9 mouse cellular contexts compared by ENCODE assay signal in genomic region chr2:32574497-32574896, GRCm38 (mm10). TPM values are rescaled to one million over a fixed set of nuclear protein-coding genes. Genes with fewer than 3 reads are reported as not detected.
DNase-seq lines count a peak whose midpoint lies in the region; ATAC-seq and TF ChIP-seq lines count a peak whose summit lies in the region.
"Had no signal": no experiment of that assay in that cellular context is flagged by ENCODE, and none has a peak within 500 bp of the region (broad histone marks: within the 10 kb centered on the region; RNA-seq: fewer than 3 reads in every experiment).

Pip5kl1 (plus strand) TSS chr2:32574797.

- no peak for ATAC-seq in erythroblast, adult 5-6 weeks (replicated peaks; ENCODE audit: low FRiP score, poor library complexity, severe bottlenecking)
- ATAC-seq in neural tube, embryonic 11.5 days (ENCODE audit: insufficient read depth, low FRiP score, low TSS enrichment), result no peak
- ATAC-seq in liver, embryonic 11.5 days (replicated peaks; ENCODE audit: low FRiP score), result no peak
- no peak for ATAC-seq in stomach, postnatal 0 days (ENCODE audit: low FRiP score, low TSS enrichment)

- H3K4me2 ChIP-seq in neural tube, embryonic 11.5 days (ENCODE audit: low read depth), result peak within 1 kb of the TSS; percentile 98
- peak within 1 kb of the TSS; percentile 79 for H3K4me2 ChIP-seq in liver, embryonic 11.5 days
- H3K4me2 ChIP-seq in stomach, postnatal 0 days (replicated peaks; ENCODE audit: low read depth), result peak within 1 kb of the TSS; percentile 59

- peaks cover 30% of the 10 kb centered on the region for H3K27me3 ChIP-seq in erythroblast, embryonic 14.5 days (ENCODE audit: control insufficient read depth)
- H3K27me3 ChIP-seq in neural tube, embryonic 11.5 days (ENCODE audit: control insufficient read depth, insufficient read depth, low read length), result peaks cover 13% of the 10 kb centered on the region; the same call in 1 of the 2 replicates
- peaks cover 32% of the 10 kb centered on the region for H3K27me3 ChIP-seq in liver, embryonic 11.5 days (replicated peaks; ENCODE audit: control insufficient read depth, insufficient read depth, low read length)
- H3K27me3 ChIP-seq in stomach, postnatal 0 days (ENCODE audit: control insufficient read depth, insufficient read depth, low read length), result no peaks in the 10 kb centered on the region

- no peak for TF ChIP-seq CTCF in stomach, postnatal 0 days (IDR thresholded peaks at IDR 0.05; ENCODE audit: low read depth)

- peaks cover 30% of the 10 kb centered on the region for H3K4me1 ChIP-seq in erythroblast, embryonic 14.5 days (ENCODE audit: control insufficient read depth)
- peaks cover 7% of the 10 kb centered on the region for H3K4me1 ChIP-seq in neural tube, embryonic 11.5 days (ENCODE audit: control insufficient read depth, insufficient read depth, low read length)
- H3K4me1 ChIP-seq in liver, embryonic 11.5 days (replicated peaks; ENCODE audit: control insufficient read depth, insufficient read depth, low read length), result peaks cover 14% of the 10 kb centered on the region
- H3K4me1 ChIP-seq in stomach, postnatal 0 days (replicated peaks; ENCODE audit: control insufficient read depth, insufficient read depth), result 0 out of 2 replicates have a peak, but pooled peaks cover 4% of the 10 kb centered on the region

- WGBS in neural tube, embryonic 11.5 days, result 80% methylated on average over 6 of the region's 6 CpGs
- 80% methylated on average over 6 of the region's 6 CpGs for WGBS in liver, embryonic 11.5 days
- 69% methylated on average over 6 of the region's 6 CpGs for WGBS in stomach, postnatal 0 days

- peaks cover 19% of the 10 kb centered on the region for H3K36me3 ChIP-seq in erythroblast, embryonic 14.5 days (ENCODE audit: control insufficient read depth)
- no peaks in the 10 kb centered on the region for H3K36me3 ChIP-seq in neural tube, embryonic 11.5 days (ENCODE audit: control insufficient read depth, insufficient read depth, low read length)
- H3K36me3 ChIP-seq in liver, embryonic 11.5 days (ENCODE audit: control insufficient read depth, insufficient read depth, low read length), result 0 out of 2 replicates have a peak, but pooled peaks cover 4% of the 10 kb centered on the region
- 0 out of 2 replicates have a peak, but pooled peaks cover 5% of the 10 kb centered on the region for H3K36me3 ChIP-seq in stomach, postnatal 0 days (ENCODE audit: control insufficient read depth, insufficient read depth, low read length)

- peak within 1 kb of the TSS; percentile 56 for H3K4me3 ChIP-seq in erythroblast, embryonic 14.5 days (replicated peaks)
- H3K4me3 ChIP-seq in neural tube, embryonic 11.5 days (ENCODE audit: low read depth, low read length), result peak within 1 kb of the TSS; percentile 37
- H3K4me3 ChIP-seq in liver, embryonic 11.5 days (ENCODE audit: low read depth, low read length), result peak within 1 kb of the TSS; percentile 42
- peak within 1 kb of the TSS; percentile 27 for H3K4me3 ChIP-seq in stomach, postnatal 0 days (ENCODE audit: low read depth, low read length)

- no peak for TF ChIP-seq EP300 in stomach, postnatal 0 days (optimal IDR thresholded peaks at IDR 0.05)

- no peak within 1 kb of the TSS for H3K27ac ChIP-seq in neural tube, embryonic 11.5 days (ENCODE audit: low read depth, low read length)
- no peak within 1 kb of the TSS for H3K27ac ChIP-seq in liver, embryonic 11.5 days (ENCODE audit: low read depth, low read length)
- no peak within 1 kb of the TSS for H3K27ac ChIP-seq in stomach, postnatal 0 days (replicated peaks)

- DNase-seq in neural tube, embryonic 11.5 days (ENCODE audit: low spot score), result no peak
- DNase-seq in neural tube, embryonic 10.5 days (ENCODE audit: extremely low spot score, low spot score), result no peak
- DNase-seq in liver, embryonic 11.5 days (ENCODE audit: low spot score), result no peak
- no peak for DNase-seq in stomach, postnatal 0 days (ENCODE audit: low spot score)
- DNase-seq in kidney, postnatal 25 days, result no peak
- no peak for DNase-seq in adrenal gland, postnatal 10 days

- H3K9me3 ChIP-seq in erythroblast, embryonic 14.5 days (ENCODE audit: control insufficient read depth, low read length), result no peaks in the 10 kb centered on the region
- H3K9me3 ChIP-seq in neural tube, embryonic 11.5 days (ENCODE audit: control insufficient read depth, low read length), result no peaks in the 10 kb centered on the region
- no peaks in the 10 kb centered on the region for H3K9me3 ChIP-seq in liver, embryonic 11.5 days (ENCODE audit: control insufficient read depth, low read length)
- no peaks in the 10 kb centered on the region for H3K9me3 ChIP-seq in stomach, postnatal 0 days (ENCODE audit: control insufficient read depth, low read length)

- H3K9ac ChIP-seq in neural tube, embryonic 11.5 days (ENCODE audit: low read length), result peak within 1 kb of the TSS; percentile 55
- H3K9ac ChIP-seq in liver, embryonic 11.5 days (ENCODE audit: low read depth, low read length), result no peak within 1 kb of the TSS
- peak within 1 kb of the TSS; percentile 35 for H3K9ac ChIP-seq in stomach, postnatal 0 days (ENCODE audit: low read length)

RNA-seq across cellular contexts. Expression of gene Pip5kl1, which starts in this region (rescaled TPM):
- not detected in 2 replicates for polyA plus RNA-seq in erythroblast, embryonic 14.5 days (2012)
- not detected in 2 replicates for total RNA-seq in erythroblast, adult 5-6 weeks (2015; ENCODE audit: low replicate concordance)
- total RNA-seq in erythroblast, adult 5-6 weeks (2017; ENCODE audit: low replicate concordance), result 1.9 TPM in 1 of 2 replicates, not detected in the other
- polyA plus RNA-seq in neural tube, embryonic 11.5 days (2014; fragmentation: Nextera tagmentation; extraction: Ambion mirVana), result 2.6 and 3.6 TPM in 2 replicates
- 0.48 TPM in 1 of 2 replicates, not detected in the other for polyA plus RNA-seq in liver, embryonic 11.5 days (2014; fragmentation: Nextera tagmentation; extraction: Ambion mirVana)
- polyA plus RNA-seq in stomach, postnatal 0 days (2015; fragmentation: Nextera tagmentation; extraction: Ambion mirVana), result 0.08 and 0.18 TPM in 2 replicates
- not detected for total RNA-seq in adrenal gland, postnatal 10 days (2021)
- total RNA-seq: heart, postnatal 25 days had no signal
